Comparison of ENCODE assay signal across 10 mouse cellular contexts in the genomic region with DNA sequence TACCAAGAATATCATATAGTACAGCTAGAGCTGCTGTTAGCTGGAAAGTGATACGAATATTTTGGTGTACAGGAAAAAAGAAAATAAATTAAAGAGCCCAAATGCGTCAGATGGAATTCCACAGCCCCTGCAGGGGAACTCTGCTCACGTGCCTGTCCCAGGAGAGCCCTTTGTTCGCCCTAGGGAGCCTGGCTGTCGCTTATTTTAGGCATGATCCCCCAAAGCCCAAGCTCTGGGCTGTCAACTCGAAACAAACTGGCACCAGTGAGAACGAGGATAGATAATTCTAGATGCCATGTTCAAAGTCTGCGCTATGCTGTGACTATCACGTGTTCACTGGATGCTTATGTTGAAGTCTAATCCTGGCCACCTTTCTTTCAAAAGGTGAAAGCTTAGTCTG. TPM values are rescaled to one million over a fixed set of nuclear protein-coding genes. Genes with fewer than 3 reads are reported as not detected.
DNase-seq lines count a peak whose midpoint lies in the region; ATAC-seq and TF ChIP-seq lines count a peak whose summit lies in the region.
"Had no signal": no experiment of that assay in that cellular context is flagged by ENCODE, and none has a peak within 500 bp of the region (broad histone marks: within the 10 kb centered on the region; RNA-seq: fewer than 3 reads in every experiment).

No protein-coding gene starts in this region.

- peaks cover 64% of the 10 kb centered on the region for H3K27me3 ChIP-seq in intestine, embryonic 14.5 days (replicated peaks; ENCODE audit: control insufficient read depth, insufficient read depth, low read length)
- H3K27me3 ChIP-seq in intestine, postnatal 0 days (replicated peaks; ENCODE audit: control insufficient read depth, insufficient read depth, low read length), result peaks cover 61% of the 10 kb centered on the region
- H3K27me3 ChIP-seq in embryonic facial prominence, embryonic 10.5 days (replicated peaks; ENCODE audit: low read depth, poor library complexity, severe bottlenecking), result peaks cover 86% of the 10 kb centered on the region
- H3K27me3 ChIP-seq in hindbrain, embryonic 12.5 days, result peaks cover 43% of the 10 kb centered on the region
- H3K27me3 ChIP-seq in neural tube, embryonic 12.5 days (replicated peaks), result peaks cover 32% of the 10 kb centered on the region

- H3K9me3 ChIP-seq in intestine, embryonic 14.5 days (ENCODE audit: control insufficient read depth, low read length), result no peaks in the 10 kb centered on the region
- H3K9me3 ChIP-seq in intestine, postnatal 0 days (ENCODE audit: control insufficient read depth), result no peaks in the 10 kb centered on the region
- no peaks in the 10 kb centered on the region for H3K9me3 ChIP-seq in embryonic facial prominence, embryonic 10.5 days
- no peaks in the 10 kb centered on the region for H3K9me3 ChIP-seq in hindbrain, embryonic 12.5 days (replicated peaks)
- H3K9me3 ChIP-seq in neural tube, embryonic 12.5 days, result no peaks in the 10 kb centered on the region

- H3K4me3 ChIP-seq in intestine, embryonic 14.5 days (ENCODE audit: low read depth, low read length), result 0 out of 2 replicates have a peak overlapping the region, but pooled peaks have one; percentile 31
- H3K4me3 ChIP-seq in intestine, postnatal 0 days (ENCODE audit: low read depth, low read length), result no peak overlapping the region
- peak overlapping the region; percentile 65 for H3K4me3 ChIP-seq in embryonic facial prominence, embryonic 10.5 days
- H3K4me3 ChIP-seq in hindbrain, embryonic 12.5 days, result peak overlapping the region; percentile 35
- 0 out of 2 replicates have a peak overlapping the region, but pooled peaks have one; percentile 19 for H3K4me3 ChIP-seq in neural tube, embryonic 12.5 days
- H3K4me3 ChIP-seq: megakaryocyte, embryonic 14.5 days had no signal

- WGBS in intestine, embryonic 14.5 days, result 11% methylated on average over 9 of the region's 9 CpGs
- WGBS in intestine, postnatal 0 days, result 12% methylated on average over 9 of the region's 9 CpGs
- WGBS in embryonic facial prominence, embryonic 10.5 days, result 8% methylated on average over 9 of the region's 9 CpGs
- WGBS in hindbrain, embryonic 12.5 days, result 5% methylated on average over 9 of the region's 9 CpGs
- 6% methylated on average over 9 of the region's 9 CpGs for WGBS in neural tube, embryonic 12.5 days

- H3K9ac ChIP-seq in intestine, embryonic 14.5 days (ENCODE audit: low read length), result no peak overlapping the region
- no peak overlapping the region for H3K9ac ChIP-seq in intestine, postnatal 0 days (ENCODE audit: low read depth, low read length)
- no peak overlapping the region for H3K9ac ChIP-seq in hindbrain, embryonic 12.5 days
- H3K9ac ChIP-seq in neural tube, embryonic 12.5 days, result peak overlapping the region; percentile 2; the same call in 1 of the 2 replicates

- peak overlapping the region; percentile 67 for H3K4me2 ChIP-seq in intestine, embryonic 14.5 days (ENCODE audit: low read length)
- H3K4me2 ChIP-seq in intestine, postnatal 0 days (replicated peaks; ENCODE audit: low read depth), result no peak overlapping the region
- peak overlapping the region; percentile 92 for H3K4me2 ChIP-seq in hindbrain, embryonic 12.5 days (replicated peaks)
- H3K4me2 ChIP-seq in neural tube, embryonic 12.5 days (replicated peaks), result peak overlapping the region; percentile 95

- H3K36me3 ChIP-seq in intestine, embryonic 14.5 days (ENCODE audit: control insufficient read depth, insufficient read depth, low read length), result no peaks in the 10 kb centered on the region
- no peaks in the 10 kb centered on the region for H3K36me3 ChIP-seq in intestine, postnatal 0 days (ENCODE audit: control insufficient read depth, insufficient read depth)
- no peaks in the 10 kb centered on the region for H3K36me3 ChIP-seq in embryonic facial prominence, embryonic 10.5 days (replicated peaks)
- no peaks in the 10 kb centered on the region for H3K36me3 ChIP-seq in hindbrain, embryonic 12.5 days
- no peaks in the 10 kb centered on the region for H3K36me3 ChIP-seq in neural tube, embryonic 12.5 days

- H3K27ac ChIP-seq in intestine, embryonic 14.5 days (ENCODE audit: low read depth), result no peak overlapping the region
- H3K27ac ChIP-seq in intestine, postnatal 0 days (ENCODE audit: low read depth, low read length), result no peak overlapping the region
- peak overlapping the region; percentile 77 for H3K27ac ChIP-seq in embryonic facial prominence, embryonic 10.5 days (replicated peaks)
- 0 out of 2 replicates have a peak overlapping the region, but pooled peaks have one; percentile 62 for H3K27ac ChIP-seq in hindbrain, embryonic 12.5 days
- no peak overlapping the region for H3K27ac ChIP-seq in neural tube, embryonic 12.5 days

- ATAC-seq in intestine, embryonic 14.5 days (replicated peaks; ENCODE audit: low FRiP score, low TSS enrichment, low read depth), result no peak
- ATAC-seq in intestine, postnatal 0 days, result no peak
- 0 out of 2 replicates have a peak, but pooled peaks have one; percentile 21 for ATAC-seq in hindbrain, embryonic 12.5 days (ENCODE audit: low FRiP score)
- no peak for ATAC-seq in neural tube, embryonic 12.5 days (ENCODE audit: low FRiP score, low read depth)
- no peak for ATAC-seq in monocyte, adult 5-6 weeks (replicated peaks; ENCODE audit: insufficient number of reproducible peaks, low FRiP score, low TSS enrichment, poor library complexity, severe bottlenecking)

- no peak for DNase-seq in intestine, embryonic 14.5 days (ENCODE audit: low spot score)
- DNase-seq in embryonic facial prominence, embryonic 10.5 days (ENCODE audit: low spot score), result no peak
- DNase-seq in right cerebral cortex, postnatal 4 days, result no peak
- DNase-seq in right cerebral cortex, adult 18-20 months, result no peak
- DNase-seq: adrenal gland, postnatal 25 days had no signal

- H3K4me1 ChIP-seq in intestine, embryonic 14.5 days (replicated peaks; ENCODE audit: control insufficient read depth, insufficient read depth, low read length), result peaks cover 15% of the 10 kb centered on the region
- no peaks in the 10 kb centered on the region for H3K4me1 ChIP-seq in intestine, postnatal 0 days (replicated peaks; ENCODE audit: control insufficient read depth, insufficient read depth, low read length)
- H3K4me1 ChIP-seq in embryonic facial prominence, embryonic 10.5 days, result peaks cover 56% of the 10 kb centered on the region
- H3K4me1 ChIP-seq in hindbrain, embryonic 12.5 days, result peaks cover 48% of the 10 kb centered on the region
- H3K4me1 ChIP-seq in neural tube, embryonic 12.5 days, result peaks cover 40% of the 10 kb centered on the region

- TF ChIP-seq CTCF in intestine, postnatal 0 days (IDR thresholded peaks at IDR 0.05; ENCODE audit: low read depth), result no peak

RNA-seq across cellular contexts. Expression of a gene that starts 0.9 kb away (rescaled TPM):
- 0.20 and 0.43 TPM in 2 replicates for polyA plus RNA-seq in intestine, embryonic 14.5 days (2014; fragmentation: Nextera tagmentation; extraction: Ambion mirVana)
- 0.17 TPM in 2 replicates for polyA plus RNA-seq in intestine, postnatal 0 days (2015; fragmentation: Nextera tagmentation; extraction: Ambion mirVana)
- 0.92 and 0.94 TPM in 2 replicates for polyA plus RNA-seq in embryonic facial prominence, embryonic 10.5 days (2016; fragmentation: Nextera tagmentation; extraction: Ambion mirVana)
- polyA plus RNA-seq in hindbrain, embryonic 12.5 days (2016; fragmentation: Nextera tagmentation; extraction: Ambion mirVana), result 5.1 and 7.0 TPM in 2 replicates
- polyA plus RNA-seq in neural tube, embryonic 12.5 days (2016; fragmentation: Nextera tagmentation; extraction: Ambion mirVana), result 4.5 and 5.4 TPM in 2 replicates
- total RNA-seq in monocyte, adult 5-6 weeks (2017), result not detected in 3 replicates

Comparison
In these comparisons a context has a peak if more than half of its experiments do, and no peak if none do; other contexts are left out.
1. H3K27ac ChIP-seq: peak in embryonic facial prominence, embryonic 10.5 days (single experiment) and hindbrain, embryonic 12.5 days (single experiment); none in intestine, embryonic 14.5 days (single experiment), intestine, postnatal 0 days (single experiment) and neural tube, embryonic 12.5 days (single experiment).